ENCODE assay signal across 8 mouse cellular contexts in the genomic region with DNA sequence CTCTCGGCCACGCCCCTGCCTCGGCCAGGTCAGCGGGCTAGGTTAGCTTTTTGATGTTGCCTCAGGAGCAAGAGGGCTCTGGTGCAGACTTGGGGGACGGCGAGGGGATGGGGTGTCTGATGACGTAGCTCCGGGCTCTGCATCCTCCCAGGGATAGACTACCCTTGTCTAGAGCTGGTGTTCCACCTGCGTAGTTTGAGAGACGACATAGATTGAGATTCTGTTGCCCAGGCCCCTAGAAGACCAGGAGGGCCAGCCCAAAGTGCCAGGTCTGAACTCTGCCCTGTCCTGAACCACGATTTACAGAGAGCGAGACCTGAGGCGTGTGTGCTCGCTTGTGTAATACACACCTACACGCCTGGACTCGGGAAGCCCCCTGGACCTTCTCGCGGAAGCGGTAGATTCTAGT. TPM values are rescaled to one million over a fixed set of nuclear protein-coding genes. Genes with fewer than 3 reads are reported as not detected.
DNase-seq lines count a peak whose midpoint lies in the region; ATAC-seq lines count a peak whose summit lies in the region.

No protein-coding gene starts in this region.

- peaks cover 18% of the 10 kb centered on the region for H3K4me1 ChIP-seq in kidney, embryonic 15.5 days
- peaks cover 4% of the 10 kb centered on the region; the same call in 1 of the 2 replicates for H3K4me1 ChIP-seq in brown adipose tissue, adult 24 weeks (ENCODE audit: control insufficient read depth, insufficient read depth, insufficient read length, low read length)
- peaks cover 18% of the 10 kb centered on the region for H3K4me1 ChIP-seq in hindbrain, embryonic 15.5 days (replicated peaks)
- 0 out of 2 replicates have a peak, but pooled peaks cover 2% of the 10 kb centered on the region for H3K4me1 ChIP-seq in midbrain, embryonic 16.5 days (ENCODE audit: control insufficient read depth, insufficient read depth, low read length)

- peak overlapping the region; percentile 75 for H3K4me3 ChIP-seq in kidney, embryonic 15.5 days (replicated peaks)
- H3K4me3 ChIP-seq in brown adipose tissue, adult 24 weeks (ENCODE audit: insufficient read depth, low read depth, low read length), result peak overlapping the region; percentile 62
- H3K4me3 ChIP-seq in hindbrain, embryonic 15.5 days, result peak overlapping the region; percentile 96
- peak overlapping the region; percentile 86 for H3K4me3 ChIP-seq in midbrain, embryonic 16.5 days (ENCODE audit: low read depth, low read length)

- no peak; the same call in 1 of the 2 replicates for ATAC-seq in kidney, embryonic 15.5 days (replicated peaks; ENCODE audit: low FRiP score)
- ATAC-seq in hindbrain, embryonic 15.5 days (ENCODE audit: low FRiP score, low read depth), result peak; percentile 94; the same call in 1 of the 2 replicates
- ATAC-seq in midbrain, embryonic 16.5 days, result peak; percentile 93

- H3K36me3 ChIP-seq in kidney, embryonic 15.5 days, result no peaks in the 10 kb centered on the region
- no peaks in the 10 kb centered on the region for H3K36me3 ChIP-seq in hindbrain, embryonic 15.5 days
- no peaks in the 10 kb centered on the region for H3K36me3 ChIP-seq in midbrain, embryonic 16.5 days (ENCODE audit: control insufficient read depth, insufficient read depth, low read length)

- DNase-seq in kidney, postnatal 14 days, result no peak
- no peak for DNase-seq in frontal cortex, postnatal 14 days (ENCODE audit: low spot score in 2 of 2)
- no peak for DNase-seq in gastrocnemius, adult 8-10 months (ENCODE audit: low spot score in 2 of 2)
- DNase-seq in kidney, postnatal 10 days, result no peak

- H3K9ac ChIP-seq in kidney, embryonic 15.5 days, result peak overlapping the region; percentile 42
- H3K9ac ChIP-seq in hindbrain, embryonic 15.5 days, result peak overlapping the region; percentile 48
- H3K9ac ChIP-seq in midbrain, embryonic 16.5 days (ENCODE audit: low read depth, low read length), result peak overlapping the region; percentile 64

- WGBS in kidney, embryonic 15.5 days, result 6% methylated on average over 19 of the region's 19 CpGs
- 4% methylated on average over 19 of the region's 19 CpGs for WGBS in hindbrain, embryonic 15.5 days
- WGBS in midbrain, embryonic 16.5 days, result 3% methylated on average over 19 of the region's 19 CpGs

- peak overlapping the region; percentile 29; the same call in 1 of the 2 replicates for H3K27ac ChIP-seq in kidney, embryonic 15.5 days
- H3K27ac ChIP-seq in brown adipose tissue, adult 24 weeks (replicated peaks; ENCODE audit: low read depth, low read length), result no peak overlapping the region
- H3K27ac ChIP-seq in hindbrain, embryonic 15.5 days (replicated peaks), result no peak overlapping the region
- peak overlapping the region; percentile 1; the same call in 1 of the 2 replicates for H3K27ac ChIP-seq in midbrain, embryonic 16.5 days (ENCODE audit: low read length)

- H3K27me3 ChIP-seq in kidney, embryonic 15.5 days, result no peaks in the 10 kb centered on the region
- no peaks in the 10 kb centered on the region for H3K27me3 ChIP-seq in hindbrain, embryonic 15.5 days
- no peaks in the 10 kb centered on the region; the same call in 1 of the 2 replicates for H3K27me3 ChIP-seq in midbrain, embryonic 16.5 days (ENCODE audit: control insufficient read depth, insufficient read depth, low read depth, low read length)

- peak overlapping the region; percentile 85 for H3K4me2 ChIP-seq in kidney, embryonic 15.5 days
- H3K4me2 ChIP-seq in hindbrain, embryonic 15.5 days, result peak overlapping the region; percentile 79
- H3K4me2 ChIP-seq in midbrain, embryonic 16.5 days (ENCODE audit: low read length), result peak overlapping the region; percentile 88

- no peaks in the 10 kb centered on the region for H3K9me3 ChIP-seq in kidney, embryonic 15.5 days (replicated peaks)
- no peaks in the 10 kb centered on the region for H3K9me3 ChIP-seq in hindbrain, embryonic 15.5 days
- no peaks in the 10 kb centered on the region for H3K9me3 ChIP-seq in midbrain, embryonic 16.5 days (replicated peaks; ENCODE audit: control insufficient read depth, low read length, poor library complexity, severe bottlenecking)

RNA-seq across cellular contexts. Expression of gene Zfand6, which starts 0.3 kb away (rescaled TPM):
- 169 and 181 TPM in 2 replicates for polyA plus RNA-seq in kidney, embryonic 15.5 days (2015; fragmentation: Nextera tagmentation; extraction: Ambion mirVana)
- polyA plus RNA-seq in brown adipose tissue, adult 24 weeks (2012; ENCODE audit: insufficient read depth, insufficient read length, missing spikeins), result 140 and 143 TPM in 2 replicates
- 181 and 183 TPM in 2 replicates for polyA plus RNA-seq in hindbrain, embryonic 15.5 days (2015; fragmentation: Nextera tagmentation; extraction: Ambion mirVana)
- polyA plus RNA-seq in midbrain, embryonic 16.5 days (2015; fragmentation: Nextera tagmentation; extraction: Ambion mirVana), result 169 and 179 TPM in 2 replicates
- total RNA-seq in gastrocnemius, adult 8-10 months (2022), result 100 to 1,000 TPM in 2 of 4 experiments, 10 to 100 TPM in 2; 96.9 to 121 (median 107) TPM

Comparison
In these comparisons a context has a peak if more than half of its experiments do, and no peak if none do; other contexts are left out.
1. H3K27ac ChIP-seq: peak in kidney, embryonic 15.5 days (single experiment) and midbrain, embryonic 16.5 days (single experiment); none in brown adipose tissue, adult 24 weeks (single experiment) and hindbrain, embryonic 15.5 days (single experiment).
2. Peak in every context shown above with its lines, with median percentiles within 50 percentile points of each other: H3K4me2 ChIP-seq, H3K4me3 ChIP-seq and H3K9ac ChIP-seq.